ENCODE assay signal across 8 mouse cellular contexts in genomic region chr1:132921071-132921470, GRCm38 (mm10). TPM values are rescaled to one million over a fixed set of nuclear protein-coding genes. Genes with fewer than 3 reads are reported as not detected.
A peak's percentile ranks its signal among the peaks of the same experiment; 100 is the strongest.
DNase-seq lines count a peak whose midpoint lies in the region; ATAC-seq and TF ChIP-seq lines count a peak whose summit lies in the region.

No protein-coding gene starts in this region.

- peak overlapping the region; percentile 39 for H3K4me2 ChIP-seq in heart, embryonic 13.5 days
- H3K4me2 ChIP-seq in embryonic facial prominence, embryonic 13.5 days: peak overlapping the region; percentile 37
- H3K4me2 ChIP-seq in limb, embryonic 14.5 days (replicated peaks; ENCODE audit: low read depth, low read length, severe bottlenecking): peak overlapping the region; percentile 15; the same call in 1 of the 2 replicates

- peaks cover 27% of the 10 kb centered on the region for H3K4me1 ChIP-seq in heart, embryonic 13.5 days
- peaks cover 3% of the 10 kb centered on the region for H3K4me1 ChIP-seq in ES-Bruce4 (ENCODE audit: control insufficient read depth, insufficient read depth, low read length)
- H3K4me1 ChIP-seq in embryonic facial prominence, embryonic 13.5 days: peaks cover 28% of the 10 kb centered on the region
- H3K4me1 ChIP-seq in limb, embryonic 14.5 days (ENCODE audit: control insufficient read depth, insufficient read depth, low read length): peaks cover 9% of the 10 kb centered on the region

- no peak for DNase-seq in heart, postnatal 25 days (ENCODE audit: low spot score)
- DNase-seq in limb, embryonic 14.5 days (ENCODE audit: low spot score): no peak
- no peak for DNase-seq in left cerebral cortex, postnatal 10 days (ENCODE audit: extremely low spot score in 1 of 2, low spot score in 2 of 2)
- no peak for DNase-seq in urinary bladder, postnatal 36 days (ENCODE audit: low spot score in 2 of 2)
- DNase-seq in thymus, postnatal 0 days (ENCODE audit: low spot score): no peak

- no peak for TF ChIP-seq POLR2A in ES-Bruce4 (IDR thresholded peaks at IDR 0.05; ENCODE audit: insufficient read depth, low read length)
- TF ChIP-seq POLR2A in limb, embryonic 14.5 days (IDR thresholded peaks at IDR 0.05; ENCODE audit: borderline replicate concordance, extremely low read depth, insufficient read depth, insufficient read length): no peak

- no peaks in the 10 kb centered on the region for H3K9me3 ChIP-seq in heart, embryonic 13.5 days
- no peaks in the 10 kb centered on the region for H3K9me3 ChIP-seq in ES-Bruce4 (replicated peaks; ENCODE audit: control insufficient read depth, insufficient read depth, low read length, poor library complexity, severe bottlenecking)
- no peaks in the 10 kb centered on the region for H3K9me3 ChIP-seq in embryonic facial prominence, embryonic 13.5 days
- no peaks in the 10 kb centered on the region for H3K9me3 ChIP-seq in limb, embryonic 14.5 days (ENCODE audit: control insufficient read depth, low read length)

- no peak for TF ChIP-seq EP300 in ES-Bruce4 (IDR thresholded peaks at IDR 0.05; ENCODE audit: insufficient read depth, low read depth, low read length)

- H3K27me3 ChIP-seq in heart, embryonic 13.5 days (replicated peaks): peaks cover 14% of the 10 kb centered on the region
- H3K27me3 ChIP-seq in ES-Bruce4 (ENCODE audit: control insufficient read depth, insufficient read depth, low read length, poor library complexity, severe bottlenecking): no peaks in the 10 kb centered on the region
- peaks cover 57% of the 10 kb centered on the region for H3K27me3 ChIP-seq in embryonic facial prominence, embryonic 13.5 days
- H3K27me3 ChIP-seq in limb, embryonic 14.5 days (ENCODE audit: control insufficient read depth, insufficient read depth, low read length): no peaks in the 10 kb centered on the region; the same call in 1 of the 2 replicates

- intact Hi-C loops in heart, postnatal 25 days (cut with DNase I): no loop called here
- intact Hi-C loops in left cerebral cortex, postnatal 10 days (cut with DNase I): no loop called here

- WGBS in heart, embryonic 13.5 days: 13% methylated on average over 13 of the region's 13 CpGs
- WGBS in embryonic facial prominence, embryonic 13.5 days: 2% methylated on average over 13 of the region's 13 CpGs
- WGBS in limb, embryonic 14.5 days: 16% methylated on average over 13 of the region's 13 CpGs

- TF ChIP-seq CTCF in ES-Bruce4 (IDR thresholded peaks at IDR 0.05; ENCODE audit: low read depth, low read length): peak; percentile 19

- H3K4me3 ChIP-seq in heart, embryonic 13.5 days: no peak overlapping the region
- H3K4me3 ChIP-seq in ES-Bruce4 (ENCODE audit: low read depth, low read length): peak overlapping the region; percentile 18; the same call in 1 of the 2 replicates
- H3K4me3 ChIP-seq in embryonic facial prominence, embryonic 13.5 days: no peak overlapping the region
- H3K4me3 ChIP-seq in limb, embryonic 14.5 days (replicated peaks; ENCODE audit: low read length): no peak overlapping the region

- H3K27ac ChIP-seq in heart, embryonic 13.5 days (replicated peaks): no peak overlapping the region
- H3K27ac ChIP-seq in ES-Bruce4 (ENCODE audit: insufficient read depth, low read length): no peak overlapping the region
- no peak overlapping the region for H3K27ac ChIP-seq in embryonic facial prominence, embryonic 13.5 days
- H3K27ac ChIP-seq in limb, embryonic 14.5 days (replicated peaks; ENCODE audit: low read depth, low read length): no peak overlapping the region

- H3K36me3 ChIP-seq in heart, embryonic 13.5 days: no peaks in the 10 kb centered on the region
- no peaks in the 10 kb centered on the region for H3K36me3 ChIP-seq in ES-Bruce4 (ENCODE audit: control insufficient read depth, insufficient read depth, low read length, poor library complexity, severe bottlenecking)
- no peaks in the 10 kb centered on the region for H3K36me3 ChIP-seq in embryonic facial prominence, embryonic 13.5 days
- no peaks in the 10 kb centered on the region for H3K36me3 ChIP-seq in limb, embryonic 14.5 days (ENCODE audit: control insufficient read depth, insufficient read depth, low read length)

- peak overlapping the region; percentile 50; the same call in 1 of the 2 replicates for H3K9ac ChIP-seq in heart, embryonic 13.5 days
- no peak overlapping the region for H3K9ac ChIP-seq in ES-Bruce4 (ENCODE audit: low read depth, poor library complexity, severe bottlenecking)
- H3K9ac ChIP-seq in embryonic facial prominence, embryonic 13.5 days: no peak overlapping the region
- H3K9ac ChIP-seq in limb, embryonic 14.5 days (ENCODE audit: low read depth, low read length, severe bottlenecking): 0 out of 2 replicates have a peak overlapping the region, but pooled peaks have one; percentile 12

- no peak for ATAC-seq in heart, embryonic 13.5 days (ENCODE audit: extremely low read depth, insufficient number of reproducible peaks, low FRiP score, low TSS enrichment)
- ATAC-seq in embryonic facial prominence, embryonic 13.5 days (ENCODE audit: insufficient number of reproducible peaks, insufficient read depth, low FRiP score, low TSS enrichment, low read depth): no peak
- no peak for ATAC-seq in limb, embryonic 14.5 days (ENCODE audit: low FRiP score, low read depth)

RNA-seq across cellular contexts. Expression of gene Lrrn2, which starts 41.0 kb away (rescaled TPM):
- polyA plus RNA-seq in heart, embryonic 13.5 days (2015; fragmentation: Nextera tagmentation; extraction: Ambion mirVana): 8.2 and 8.7 TPM in 2 replicates
- 1 to 10 TPM; 3.2 to 3.3 TPM for total RNA-seq in heart, postnatal 25 days (2021)
- polyA plus RNA-seq in ES-Bruce4 (2011; ENCODE audit: insufficient read depth, insufficient read length, low read depth, missing spikeins): 0.18 and 0.37 TPM in 2 replicates
- 3.8 and 4.4 TPM in 2 replicates for polyA plus RNA-seq in embryonic facial prominence, embryonic 13.5 days (2015; fragmentation: Nextera tagmentation; extraction: Ambion mirVana)
- polyA plus RNA-seq in limb, embryonic 14.5 days (2012; rRNA removed): 7.0 and 9.4 TPM in 2 replicates
- polyA plus RNA-seq in limb, embryonic 14.5 days (2014; fragmentation: Nextera tagmentation; extraction: Ambion mirVana): 5.6 and 6.5 TPM in 2 replicates
- total RNA-seq in left cerebral cortex, postnatal 10 days (2021): 100 to 1,000 TPM; 106 to 111 TPM
- polyA plus RNA-seq in thymus, postnatal 0 days (2015; fragmentation: Nextera tagmentation; extraction: Ambion mirVana): 0.15 and 0.16 TPM in 2 replicates

Comparison
In these comparisons a context has a peak if more than half of its experiments do, and no peak if none do; other contexts are left out.
1. H3K9ac ChIP-seq: peak in heart, embryonic 13.5 days (single experiment) and limb, embryonic 14.5 days (single experiment); none in ES-Bruce4 (single experiment) and embryonic facial prominence, embryonic 13.5 days (single experiment).
2. Peak in every context shown above with its lines, with median percentiles within 50 percentile points of each other: H3K4me2 ChIP-seq.